In the genomic region with DNA sequence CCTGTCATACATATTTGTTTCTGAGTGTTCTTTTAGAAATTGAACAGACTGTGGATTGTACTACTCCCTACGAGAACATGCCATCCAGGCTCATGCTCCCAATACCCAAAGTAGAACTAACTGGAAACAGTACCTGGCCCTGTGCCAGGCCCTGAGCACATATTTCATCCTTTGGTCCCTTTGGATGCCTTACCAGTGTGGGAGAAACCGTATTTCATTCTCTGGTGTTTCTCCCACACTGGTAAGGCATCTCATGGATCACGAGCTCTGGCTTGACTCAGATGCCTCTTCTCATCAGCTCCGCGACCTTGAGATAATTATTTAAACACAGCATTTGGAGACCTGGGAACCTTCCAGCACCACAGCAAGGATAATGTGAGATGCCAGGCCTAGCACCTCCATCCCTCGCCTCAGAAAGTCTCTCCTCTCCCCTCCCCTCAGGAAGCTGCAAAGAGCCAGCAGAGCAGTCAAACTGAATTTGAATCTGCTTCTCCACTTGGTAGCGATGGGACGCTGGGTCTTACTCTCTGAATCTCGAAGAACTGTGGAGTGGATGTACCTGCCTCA, we compare ENCODE assay signal across 12 mouse cellular contexts. TPM values are rescaled to one million over a fixed set of nuclear protein-coding genes. Genes with fewer than 3 reads are reported as not detected.
DNase-seq lines count a peak whose midpoint lies in the region; ATAC-seq lines count a peak whose summit lies in the region.
"Had no signal": no experiment of that assay in that cellular context is flagged by ENCODE, and none has a peak within 500 bp of the region (broad histone marks: within the 10 kb centered on the region; RNA-seq: fewer than 3 reads in every experiment).

No protein-coding gene starts in this region.

- no peaks in the 10 kb centered on the region for H3K27me3 ChIP-seq in embryonic facial prominence, embryonic 12.5 days
- H3K27me3 ChIP-seq: liver, embryonic 12.5 days had no signal

- no peaks in the 10 kb centered on the region for H3K36me3 ChIP-seq in embryonic facial prominence, embryonic 12.5 days
- H3K36me3 ChIP-seq: liver, embryonic 12.5 days had no signal

- no peak overlapping the region for H3K4me3 ChIP-seq in embryonic facial prominence, embryonic 12.5 days
- H3K4me3 ChIP-seq: heart, adult 2 months; liver, embryonic 12.5 days had no signal

- WGBS in embryonic facial prominence, embryonic 12.5 days: 63% methylated on average over 9 of the region's 9 CpGs

- peaks cover 26% of the 10 kb centered on the region for H3K4me1 ChIP-seq in embryonic facial prominence, embryonic 12.5 days

- intact Hi-C loops in left cerebral cortex, postnatal 4 days (cut with DNase I): no loop called here

- peak; percentile 79 for DNase-seq in heart, adult 11 months
- no peak for DNase-seq in heart, adult 9 months (ENCODE audit: low spot score in 2 of 2)
- peak; percentile 45 for DNase-seq in left cerebral cortex, postnatal 4 days
- DNase-seq in left cerebral cortex, adult 9 months (ENCODE audit: low spot score in 2 of 2): no peak
- peak; percentile 49 to 67 for DNase-seq in kidney, postnatal 36 days
- no peak for DNase-seq in thymus, postnatal 4 days
- DNase-seq in gastrocnemius, adult 8-10 months (ENCODE audit: low spot score in 2 of 2): no peak
- DNase-seq: forebrain, postnatal 0 days had no signal

- H3K9ac ChIP-seq in embryonic facial prominence, embryonic 12.5 days: no peak overlapping the region
- H3K9ac ChIP-seq: forebrain, postnatal 0 days; liver, embryonic 12.5 days had no signal

- H3K4me2 ChIP-seq in embryonic facial prominence, embryonic 12.5 days (replicated peaks): no peak overlapping the region
- H3K4me2 ChIP-seq: liver, embryonic 12.5 days had no signal

- no peaks in the 10 kb centered on the region for H3K9me3 ChIP-seq in embryonic facial prominence, embryonic 12.5 days
- H3K9me3 ChIP-seq: liver, embryonic 12.5 days had no signal

- ATAC-seq in embryonic facial prominence, embryonic 12.5 days (ENCODE audit: insufficient number of reproducible peaks, insufficient read depth, low FRiP score, low TSS enrichment): peak; percentile 39; the same call in 1 of the 2 replicates
- ATAC-seq: forebrain, postnatal 0 days; liver, embryonic 12.5 days had no signal

- H3K27ac ChIP-seq in embryonic facial prominence, embryonic 12.5 days: peak overlapping the region; percentile 12; the same call in 1 of the 2 replicates
- H3K27ac ChIP-seq: heart, adult 2 months; liver, embryonic 12.5 days; macrophage had no signal

RNA-seq across cellular contexts. Expression of a gene that starts 21.6 kb away (rescaled TPM):
- 10 to 100 TPM; 40.9 to 43.4 TPM for total RNA-seq in left cerebral cortex, postnatal 4 days (2021)
- polyA plus RNA-seq in embryonic facial prominence, embryonic 12.5 days (2016; fragmentation: Nextera tagmentation; extraction: Ambion mirVana): 15.3 and 15.7 TPM in 2 replicates
- 1 to 10 TPM; 1.8 to 3.1 (median 2.5) TPM for total RNA-seq in gastrocnemius, adult 8-10 months (2022)

Comparison
In these comparisons a context has a peak if more than half of its experiments do, and no peak if none do; other contexts are left out.
1. DNase-seq: peak in heart, adult 11 months (single experiment), left cerebral cortex, postnatal 4 days (single experiment) and kidney, postnatal 36 days (2 of 2); none in heart, adult 9 months (0 of 2), left cerebral cortex, adult 9 months (0 of 2), thymus, postnatal 4 days (single experiment) and gastrocnemius, adult 8-10 months (0 of 2).
2. RNA of a gene that starts 21.6 kb away (total RNA-seq): 40.9 to 43.4 TPM in left cerebral cortex, postnatal 4 days; 1.8 to 3.1 TPM in gastrocnemius, adult 8-10 months; every median in the first group is over 10 times any median in the second.